In the genomic region with DNA sequence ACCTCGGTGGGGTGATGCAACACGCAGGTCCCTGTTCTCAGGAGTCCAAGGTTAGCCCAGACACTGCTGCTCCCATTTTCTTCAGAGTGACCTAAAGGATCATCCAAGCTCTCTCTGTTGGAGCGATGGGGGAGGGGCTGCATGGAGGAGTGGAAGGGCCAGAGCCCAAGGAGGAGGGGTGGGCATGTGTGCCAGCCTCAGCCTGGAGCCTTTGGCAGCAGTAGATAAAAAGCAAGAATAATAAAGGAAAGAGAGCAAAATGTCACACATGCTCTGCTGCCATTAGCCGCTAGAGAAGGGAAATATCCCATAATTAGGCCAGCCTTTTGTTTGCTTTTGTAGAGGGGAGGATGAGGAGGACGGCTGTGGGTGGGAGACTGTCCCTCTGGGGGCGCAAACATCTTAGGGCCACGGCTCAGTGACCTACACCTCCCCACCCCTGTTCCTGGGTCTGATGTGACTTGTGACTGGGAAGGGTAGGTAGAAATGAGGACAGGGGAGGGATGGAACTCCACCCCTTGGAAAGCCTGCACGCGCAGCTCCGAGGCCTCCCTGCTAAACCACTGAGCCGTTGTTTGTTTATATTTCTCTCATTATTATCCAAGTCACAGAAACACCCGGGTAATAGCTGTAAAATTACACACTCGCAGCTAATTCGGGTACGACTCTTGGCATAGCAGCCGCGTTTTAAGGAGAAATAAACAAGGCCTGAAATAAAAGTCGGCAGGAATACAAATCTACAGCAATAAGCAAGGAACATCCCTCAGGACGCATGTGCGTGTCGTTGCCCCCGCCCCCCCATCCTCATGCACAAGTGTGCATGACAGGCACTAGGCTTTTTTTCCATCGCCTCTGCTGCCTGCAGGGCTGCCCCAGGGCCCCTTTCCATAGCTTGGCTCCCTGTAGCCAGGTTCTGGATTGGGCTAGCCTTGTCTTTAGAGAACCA, we compare ENCODE assay signal across 9 mouse cellular contexts.
DNase-seq lines count a peak whose midpoint lies in the region; ATAC-seq lines count a peak whose summit lies in the region.
"Had no signal": no experiment of that assay in that cellular context is flagged by ENCODE, and none has a peak within 500 bp of the region (broad histone marks: within the 10 kb centered on the region; RNA-seq: fewer than 3 reads in every experiment).

No protein-coding gene starts in this region.

- no peak overlapping the region for H3K4me3 ChIP-seq in midbrain, embryonic 12.5 days
- H3K4me3 ChIP-seq: liver, embryonic 13.5 days had no signal

- no peaks in the 10 kb centered on the region for H3K9me3 ChIP-seq in midbrain, embryonic 12.5 days
- H3K9me3 ChIP-seq: liver, embryonic 13.5 days had no signal

- no peak for ATAC-seq in midbrain, embryonic 12.5 days (ENCODE audit: low FRiP score, low read depth)

- peaks cover 8% of the 10 kb centered on the region; the same call in 1 of the 2 replicates for H3K27me3 ChIP-seq in midbrain, embryonic 12.5 days
- H3K27me3 ChIP-seq: liver, embryonic 13.5 days had no signal

- 63% methylated on average over 23 of the region's 23 CpGs for WGBS in midbrain, embryonic 12.5 days

- 0 out of 2 replicates have a peak overlapping the region, but pooled peaks have one; percentile 17 for H3K27ac ChIP-seq in midbrain, embryonic 12.5 days (replicated peaks)
- H3K27ac ChIP-seq: liver, embryonic 13.5 days had no signal

- H3K36me3 ChIP-seq in midbrain, embryonic 12.5 days = no peaks in the 10 kb centered on the region
- H3K36me3 ChIP-seq: liver, embryonic 13.5 days had no signal

- peak; percentile 13 for DNase-seq in kidney, adult 18-20 months
- DNase-seq in kidney, adult 9 months = no peak
- DNase-seq in right cerebral cortex, postnatal 4 days = peak; percentile 47
- DNase-seq in right cerebral cortex, postnatal 25 days = no peak
- no peak for DNase-seq in ovary, postnatal 14 days (ENCODE audit: low spot score)
- no peak for DNase-seq in thymus, postnatal 14 days
- no peak for DNase-seq in ovary, adult 18-20 months (ENCODE audit: low spot score)
- DNase-seq: liver, embryonic 13.5 days had no signal

- no peak overlapping the region for H3K9ac ChIP-seq in midbrain, embryonic 12.5 days (replicated peaks)
- H3K9ac ChIP-seq: liver, embryonic 13.5 days had no signal

- peaks cover 10% of the 10 kb centered on the region; the same call in 1 of the 2 replicates for H3K4me1 ChIP-seq in midbrain, embryonic 12.5 days
- H3K4me1 ChIP-seq: liver, embryonic 13.5 days had no signal

- no peak overlapping the region; the same call in 1 of the 2 replicates for H3K4me2 ChIP-seq in midbrain, embryonic 12.5 days (replicated peaks)
- H3K4me2 ChIP-seq: liver, embryonic 13.5 days had no signal

Comparison
In these comparisons a context has a peak if more than half of its experiments do, and no peak if none do; other contexts are left out.
1. DNase-seq: peak in kidney, adult 18-20 months (single experiment) and right cerebral cortex, postnatal 4 days (single experiment); none in kidney, adult 9 months (single experiment), right cerebral cortex, postnatal 25 days (single experiment), ovary, postnatal 14 days (single experiment), thymus, postnatal 14 days (single experiment) and ovary, adult 18-20 months (single experiment).